Mouse (Mus musculus): ENCODE measurements around the gene Pip5k1b. TPM values are rescaled to one million over a fixed set of nuclear protein-coding genes. Genes with fewer than 3 reads are reported as not detected.

The Pip5k1b gene
- polyA plus RNA-seq, 1 experiment, result 23.3 TPM

DNA sequence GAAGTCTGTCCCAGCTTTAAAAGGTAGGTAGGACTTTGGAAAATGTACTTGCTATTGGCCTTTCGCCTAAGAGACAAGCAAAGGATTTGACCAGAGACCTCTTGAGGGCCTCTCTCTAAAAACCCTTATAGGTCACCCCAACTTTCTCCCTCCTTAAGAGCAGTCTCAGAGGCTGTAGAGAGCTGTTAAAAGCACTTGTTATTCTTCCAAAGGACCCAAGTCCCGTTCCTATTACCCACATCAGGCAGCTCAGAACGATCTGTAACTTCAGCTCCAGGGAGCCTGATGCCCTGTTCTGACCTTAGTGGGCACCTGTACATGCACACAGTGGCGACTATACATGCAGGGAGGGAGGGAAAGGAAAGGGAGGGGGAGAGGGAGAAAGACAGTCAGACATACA is 18.0 kb downstream of the Pip5k1b start:
- no peaks in the 10 kb centered on the region for H3K27me3 ChIP-seq (ENCODE audit: control insufficient read depth, insufficient read depth, low read length)
- no peak overlapping the region for H3K4me3 ChIP-seq (ENCODE audit: low read depth, low read length)
- H3K36me3 ChIP-seq (ENCODE audit: control insufficient read depth, insufficient read depth, low read length), result no peaks in the 10 kb centered on the region
- 54% methylated on average over 4 of the region's 4 CpGs for WGBS
- 0 out of 2 replicates have a peak overlapping the region, but pooled peaks have one; percentile 3 for H3K27ac ChIP-seq (ENCODE audit: insufficient read depth, low read depth, low read length)
- H3K4me1 ChIP-seq (ENCODE audit: control insufficient read depth, insufficient read depth, insufficient read length, low read length), result peaks cover 35% of the 10 kb centered on the region; the same call in 1 of the 2 replicates
- TF ChIP-seq CTCF (IDR thresholded peaks at IDR 0.05; ENCODE audit: extremely low read depth, insufficient read length, insufficient replicate concordance, low read depth, low read length) (no peak), POLR2A (IDR thresholded peaks at IDR 0.05; ENCODE audit: low read depth, low read length) (no peak)

DNA sequence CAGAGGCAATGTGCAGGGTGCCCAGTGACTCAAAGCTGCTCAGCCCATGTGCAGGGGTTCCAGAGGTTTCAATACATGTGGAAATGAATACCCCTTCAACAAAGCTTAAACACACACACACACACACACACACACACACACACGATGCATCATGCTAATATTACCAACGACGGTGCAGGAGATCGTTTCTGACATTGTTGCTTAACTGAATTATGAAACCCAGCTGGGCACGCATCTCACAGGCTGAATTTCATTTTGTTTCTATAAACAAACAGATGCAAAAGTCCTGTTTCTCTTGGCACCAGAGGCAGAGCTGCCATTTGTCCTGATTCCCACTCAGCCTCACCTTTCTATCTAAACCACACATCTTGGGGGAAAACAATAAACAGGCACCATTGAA is 18.8 kb downstream of the Pip5k1b start:
- Histone ChIP-seq H3K4me3 (ENCODE audit: low read depth, low read length) (no peak overlapping the region), H3K27me3 (ENCODE audit: control insufficient read depth, insufficient read depth, low read length) (no peaks in the 10 kb centered on the region), H3K4me1 (ENCODE audit: control insufficient read depth, insufficient read depth, insufficient read length, low read length) (peaks cover 35% of the 10 kb centered on the region; the same call in 1 of the 2 replicates), H3K36me3 (ENCODE audit: control insufficient read depth, insufficient read depth, low read length) (no peaks in the 10 kb centered on the region), H3K27ac (ENCODE audit: insufficient read depth, low read depth, low read length) (no peak overlapping the region; the same call in 1 of the 2 replicates)
- 69% methylated on average over 5 of the region's 5 CpGs for WGBS
- TF ChIP-seq CTCF (IDR thresholded peaks at IDR 0.05; ENCODE audit: extremely low read depth, insufficient read length, insufficient replicate concordance, low read depth, low read length) (no peak), POLR2A (IDR thresholded peaks at IDR 0.05; ENCODE audit: low read depth, low read length) (no peak)

DNA sequence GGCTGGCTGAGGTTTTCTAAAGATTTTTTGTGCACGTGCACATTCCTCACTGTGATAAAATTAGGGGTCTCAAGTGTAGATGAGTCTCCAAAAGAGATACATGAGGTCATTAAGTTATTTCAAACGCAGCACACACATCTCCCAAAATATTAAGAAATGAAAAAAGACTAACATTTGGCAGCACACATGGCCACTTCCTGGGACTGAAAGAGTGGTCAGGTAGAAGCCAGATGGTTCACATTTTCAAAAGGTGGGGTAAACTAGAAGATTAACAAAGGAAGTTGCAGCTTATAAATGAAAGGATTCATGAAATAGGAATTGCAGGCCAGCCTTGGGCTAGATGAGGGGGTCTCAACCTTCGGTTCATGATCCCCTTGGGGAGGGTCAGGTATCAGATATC is 19.4 kb downstream of the Pip5k1b start:
- H3K4me3 ChIP-seq (ENCODE audit: low read depth, low read length), result no peak overlapping the region
- 84% methylated on average over 3 of the region's 3 CpGs for WGBS
- TF ChIP-seq POLR2A (IDR thresholded peaks at IDR 0.05; ENCODE audit: low read depth, low read length), result no peak

DNA sequence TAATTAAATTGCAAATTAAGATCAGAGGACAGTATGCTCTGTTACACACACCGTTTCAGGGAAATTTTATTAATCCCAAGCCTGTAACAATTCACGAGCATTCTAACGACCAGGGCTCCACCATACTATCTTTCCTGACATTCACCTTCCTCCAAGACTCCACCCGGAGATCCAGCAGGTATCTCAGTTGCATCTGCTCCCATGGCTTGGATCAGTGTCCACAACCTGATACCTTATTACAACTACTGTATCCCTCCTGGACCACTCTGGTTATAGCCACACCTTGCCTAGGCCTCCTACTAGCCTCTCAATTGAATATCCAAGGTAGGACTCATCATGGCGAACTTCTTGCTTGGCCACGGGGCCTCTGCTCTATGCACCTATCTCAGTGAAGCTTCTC is 20.5 kb downstream of the Pip5k1b start:
- no peaks in the 10 kb centered on the region for H3K36me3 ChIP-seq (ENCODE audit: control insufficient read depth, insufficient read depth, low read length)
- WGBS, result 48% methylated on average over 6 of the region's 6 CpGs
- no peak overlapping the region for H3K27ac ChIP-seq (ENCODE audit: insufficient read depth, low read depth, low read length)
- no peak for TF ChIP-seq POLR2A (IDR thresholded peaks at IDR 0.05; ENCODE audit: low read depth, low read length)
- TF ChIP-seq CTCF (IDR thresholded peaks at IDR 0.05; ENCODE audit: extremely low read depth, insufficient read length, insufficient replicate concordance, low read depth, low read length), result no peak
- H3K4me1 ChIP-seq (ENCODE audit: control insufficient read depth, insufficient read depth, insufficient read length, low read length), result peaks cover 35% of the 10 kb centered on the region; the same call in 1 of the 2 replicates
- H3K27me3 ChIP-seq (ENCODE audit: control insufficient read depth, insufficient read depth, low read length), result no peaks in the 10 kb centered on the region
- no peak overlapping the region for H3K4me3 ChIP-seq (ENCODE audit: low read depth, low read length)

More for the DNA sequence above, 19.4 kb downstream of the Pip5k1b start:
- H3K27ac ChIP-seq (ENCODE audit: insufficient read depth, low read depth, low read length), result no peak overlapping the region
- peaks cover 35% of the 10 kb centered on the region; the same call in 1 of the 2 replicates for H3K4me1 ChIP-seq (ENCODE audit: control insufficient read depth, insufficient read depth, insufficient read length, low read length)
- H3K36me3 ChIP-seq (ENCODE audit: control insufficient read depth, insufficient read depth, low read length), result no peaks in the 10 kb centered on the region
- H3K27me3 ChIP-seq (ENCODE audit: control insufficient read depth, insufficient read depth, low read length), result no peaks in the 10 kb centered on the region

DNA sequence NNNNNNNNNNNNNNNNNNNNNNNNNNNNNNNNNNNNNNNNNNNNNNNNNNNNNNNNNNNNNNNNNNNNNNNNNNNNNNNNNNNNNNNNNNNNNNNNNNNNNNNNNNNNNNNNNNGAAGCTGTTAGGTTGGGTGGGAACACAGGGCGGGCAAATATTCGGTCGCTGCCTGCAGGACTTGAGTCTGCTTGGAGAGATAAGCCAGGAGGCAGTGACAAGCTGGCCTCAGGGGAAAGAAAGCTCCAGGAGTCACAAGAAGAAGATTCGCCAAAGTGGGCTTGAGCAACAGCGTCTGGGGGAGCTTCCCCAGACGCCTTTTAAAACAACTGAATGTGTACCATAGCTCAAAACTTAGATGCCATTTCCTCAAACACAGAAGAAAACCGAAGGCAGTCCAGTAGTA is 20.9 kb downstream of the Pip5k1b start:
- peak overlapping the region; percentile 21; the same call in 1 of the 2 replicates for H3K27ac ChIP-seq (ENCODE audit: insufficient read depth, low read depth, low read length)
- TF ChIP-seq CTCF (IDR thresholded peaks at IDR 0.05; ENCODE audit: extremely low read depth, insufficient read length, insufficient replicate concordance, low read depth, low read length) (no peak), POLR2A (IDR thresholded peaks at IDR 0.05; ENCODE audit: low read depth, low read length) (no peak)
- 26% methylated on average over 7 of the region's 7 CpGs for WGBS
- H3K36me3 ChIP-seq (ENCODE audit: control insufficient read depth, insufficient read depth, low read length), result no peaks in the 10 kb centered on the region
- H3K27me3 ChIP-seq (ENCODE audit: control insufficient read depth, insufficient read depth, low read length), result no peaks in the 10 kb centered on the region
- peaks cover 35% of the 10 kb centered on the region; the same call in 1 of the 2 replicates for H3K4me1 ChIP-seq (ENCODE audit: control insufficient read depth, insufficient read depth, insufficient read length, low read length)
- no peak overlapping the region for H3K4me3 ChIP-seq (ENCODE audit: low read depth, low read length)

DNA sequence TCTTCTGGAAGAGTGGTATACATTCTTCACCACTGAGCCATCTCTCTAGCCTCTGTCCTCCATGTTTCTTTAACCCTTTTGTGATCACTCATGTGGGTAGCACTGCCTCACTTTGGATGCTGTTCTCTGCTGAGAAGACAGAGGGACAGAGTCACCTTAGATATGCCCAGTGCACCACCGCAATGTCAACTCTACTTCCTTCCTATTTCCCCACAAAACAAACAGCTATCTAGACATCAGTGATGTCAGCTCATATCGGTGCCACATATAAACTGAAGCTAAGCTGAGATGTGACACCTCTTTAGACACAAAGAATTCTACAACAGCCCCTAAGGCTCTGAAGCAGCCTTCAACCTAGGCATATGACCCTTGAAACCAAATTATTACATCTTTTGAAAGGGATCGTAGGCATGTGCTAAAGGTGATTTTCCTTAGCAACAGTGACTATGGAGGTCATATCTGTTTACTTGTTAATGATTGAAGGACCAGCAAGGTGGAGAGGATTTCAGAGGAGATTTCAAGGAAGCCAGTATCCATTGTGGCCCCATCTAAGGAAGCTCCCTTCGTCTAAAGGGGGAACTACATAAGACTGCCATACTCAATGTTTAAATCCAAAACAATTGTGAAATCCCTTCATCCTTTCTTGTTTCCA is 26.6 kb downstream of the Pip5k1b start:
- Histone ChIP-seq H3K4me1 (ENCODE audit: control insufficient read depth, insufficient read depth, insufficient read length, low read length) (peaks cover 31% of the 10 kb centered on the region; the same call in 1 of the 2 replicates), H3K4me3 (ENCODE audit: low read depth, low read length) (no peak overlapping the region), H3K27ac (ENCODE audit: insufficient read depth, low read depth, low read length) (peak overlapping the region; percentile 99), H3K36me3 (ENCODE audit: control insufficient read depth, insufficient read depth, low read length) (no peaks in the 10 kb centered on the region), H3K27me3 (ENCODE audit: control insufficient read depth, insufficient read depth, low read length) (no peaks in the 10 kb centered on the region)
- no peak for TF ChIP-seq POLR2A (IDR thresholded peaks at IDR 0.05; ENCODE audit: low read depth, low read length)
- TF ChIP-seq CTCF (IDR thresholded peaks at IDR 0.05; ENCODE audit: extremely low read depth, insufficient read length, insufficient replicate concordance, low read depth, low read length), result no peak
- 23% methylated on average over 4 of the region's 4 CpGs for WGBS

DNA sequence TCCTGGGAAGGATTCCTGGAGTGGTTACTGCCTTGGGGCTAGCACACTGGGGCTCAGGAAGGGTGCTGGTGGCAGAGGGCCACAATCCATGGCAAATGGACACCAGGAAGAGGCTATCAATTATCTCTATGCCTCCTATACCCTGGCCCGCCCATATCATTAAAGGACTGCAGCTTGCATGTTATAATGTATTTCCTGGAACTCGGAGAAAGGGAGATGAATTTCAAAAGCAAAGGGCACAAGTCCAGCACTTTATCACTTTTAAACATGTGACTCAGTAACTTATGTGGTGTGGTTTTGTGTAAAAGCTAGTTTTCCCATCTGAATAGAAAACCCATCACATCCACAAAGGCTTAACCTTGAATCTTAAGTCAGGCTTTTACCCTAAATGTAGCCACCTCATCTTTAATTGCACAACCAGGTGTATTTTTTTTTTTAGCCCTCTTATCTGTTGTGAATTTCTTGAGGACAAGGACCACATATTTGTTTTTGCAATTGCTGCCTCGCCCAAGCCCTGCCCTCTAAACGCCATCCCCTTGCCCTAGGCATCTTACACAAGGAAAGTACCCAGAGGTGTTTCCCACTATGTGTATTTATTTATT is 27.4 kb downstream of the Pip5k1b start:
- H3K4me3 ChIP-seq (ENCODE audit: low read depth, low read length), result no peak overlapping the region
- peaks cover 38% of the 10 kb centered on the region; the same call in 1 of the 2 replicates for H3K4me1 ChIP-seq (ENCODE audit: control insufficient read depth, insufficient read depth, insufficient read length, low read length)
- peak overlapping the region; percentile 99 for H3K27ac ChIP-seq (ENCODE audit: insufficient read depth, low read depth, low read length)
- 23% methylated on average over 4 of the region's 4 CpGs for WGBS
- no peaks in the 10 kb centered on the region for H3K36me3 ChIP-seq (ENCODE audit: control insufficient read depth, insufficient read depth, low read length)
- no peaks in the 10 kb centered on the region for H3K27me3 ChIP-seq (ENCODE audit: control insufficient read depth, insufficient read depth, low read length)
- TF ChIP-seq POLR2A (IDR thresholded peaks at IDR 0.05; ENCODE audit: low read depth, low read length) (no peak), CTCF (IDR thresholded peaks at IDR 0.05; ENCODE audit: extremely low read depth, insufficient read length, insufficient replicate concordance, low read depth, low read length) (no peak)

Data from small intestine, adult 2 months (tissue).